Mouse (Mus musculus) adrenal gland, postnatal 10 days (tissue): ENCODE measurements around the gene Resf1. TPM values are rescaled to one million over a fixed set of nuclear protein-coding genes. Genes with fewer than 3 reads are reported as not detected.
"Not testable (repeated sequence)": the region's sequence is repeated elsewhere in the genome, so short reads cannot be mapped to it uniquely, and the experiment has no call there.

Experiments used
- DNase-seq: peaks from one replicate; pipeline ENCODE4 v3.0.0; 2021; ENCODE audit warnings: mixed read lengths
- long read RNA-seq, 2 experiments: library from polyadenylated mRNA; stranded (forward); transcript quantifications; one replicate each; pipeline ENCODE4 v2.0.0; 2021
- total RNA-seq, 2 experiments: library from RNA; stranded (reverse); gene quantifications; 2 replicates each; pipeline ENCODE4 v1.2.3; 2021

Gene Resf1
- 10 to 100 TPM; 34.2 to 46.3 TPM for total RNA-seq
- long read RNA-seq, experiment 1, partial matches to known transcripts, result 2 of 6 reads
- long read RNA-seq, experiment 1, other reads (novel, unspliced or antisense), result 4 of 6 reads
- long read RNA-seq, experiment 2, partial matches to known transcripts, result 3 of 4 reads
- long read RNA-seq, experiment 2, other reads (novel, unspliced or antisense), result 0 of 4 reads

GRCm38 (mm10) chr6:149308956-149309932 is at the start of gene Resf1:
Gene Resf1, plus strand, starts transcription at chr6:149309414.
- DNase-seq, result peak; percentile 94

GRCm38 (mm10) chr6:149260801-149261239 is 48.4 kb upstream of the Resf1 start:
- no peak for DNase-seq

- no peak for DNase-seq
These were observed 41.3 kb upstream of the Resf1 start for GRCm38 (mm10) chr6:149267951-149268350.

GRCm38 (mm10) chr6:149278248-149278731 is 30.9 kb upstream of the Resf1 start:
- no peak for DNase-seq

GRCm38 (mm10) chr6:149278866-149279265 is 30.3 kb upstream of the Resf1 start:
- no peak for DNase-seq

- no peak for DNase-seq
These were observed 28.7 kb upstream of the Resf1 start for GRCm38 (mm10) chr6:149280511-149280910.

GRCm38 (mm10) chr6:149288190-149288589 is 21.0 kb upstream of the Resf1 start:
- not testable (repeated sequence) for DNase-seq

- DNase-seq, result not testable (repeated sequence)
These were observed 6.0 kb upstream of the Resf1 start for GRCm38 (mm10) chr6:149303231-149303630.

GRCm38 (mm10) chr6:149307092-149307491 is 2.1 kb upstream of the Resf1 start:
- no peak for DNase-seq

GRCm38 (mm10) chr6:149307801-149308200 is 1.4 kb upstream of the Resf1 start:
- no peak for DNase-seq

GRCm38 (mm10) chr6:149310226-149310625 is 1.0 kb downstream of the Resf1 start:
- DNase-seq, result no peak

- DNase-seq, result no peak
These were observed 1.8 kb downstream of the Resf1 start for GRCm38 (mm10) chr6:149311044-149311443.

GRCm38 (mm10) chr6:149311778-149312177 is 2.6 kb downstream of the Resf1 start:
- DNase-seq, result no peak

GRCm38 (mm10) chr6:149312221-149312620 is 3.0 kb downstream of the Resf1 start:
- no peak for DNase-seq

- no peak for DNase-seq
These were observed 5.7 kb downstream of the Resf1 start for GRCm38 (mm10) chr6:149314918-149315317.

GRCm38 (mm10) chr6:149323523-149324241 is 14.5 kb downstream of the Resf1 start:
- DNase-seq, result no peak

- no peak for DNase-seq
These were observed 15.0 kb downstream of the Resf1 start for GRCm38 (mm10) chr6:149324242-149324633.

- no peak for DNase-seq
These were observed 19.9 kb downstream of the Resf1 start for GRCm38 (mm10) chr6:149329071-149329470.

- no peak for DNase-seq
These were observed 21.1 kb downstream of the Resf1 start for GRCm38 (mm10) chr6:149330332-149330731.

- no peak for DNase-seq
These were observed 23.8 kb downstream of the Resf1 start for GRCm38 (mm10) chr6:149333036-149333435.

GRCm38 (mm10) chr6:149337990-149338389 is 28.8 kb downstream of the Resf1 start:
- DNase-seq, result no peak

- no peak for DNase-seq
These were observed 29.4 kb downstream of the Resf1 start for GRCm38 (mm10) chr6:149338622-149339021.
